Mouse (Mus musculus) urinary bladder, postnatal 10 days (tissue): ENCODE measurements around the gene Slc16a11.
A peak's percentile ranks its signal among the peaks of the same experiment; 100 is the strongest.

Experiments
- DNase-seq: peaks from one replicate; pipeline ENCODE4 v3.0.0; 2022; ENCODE audit warnings: low spot score

Slc16a11 gene

DNA sequence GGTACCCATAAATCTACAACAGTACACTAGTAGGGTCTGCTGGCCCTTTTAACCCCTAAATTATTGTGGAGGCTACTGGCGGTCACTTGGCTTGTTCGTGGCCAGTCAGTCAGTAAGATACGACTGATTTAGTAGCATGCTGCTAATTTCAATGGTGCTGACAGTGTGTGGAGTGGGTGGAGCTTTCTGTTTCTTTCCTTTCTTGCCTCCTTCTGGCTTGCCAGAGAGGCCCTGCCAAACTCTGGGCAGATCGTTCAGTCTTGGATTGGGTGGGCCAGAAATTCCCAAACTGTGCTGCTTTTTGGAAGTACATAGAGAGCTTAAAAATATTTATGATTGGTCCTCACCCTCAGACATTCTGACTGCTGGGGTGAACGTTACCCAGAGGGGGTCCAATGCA, 14.6 kb downstream of the Slc16a11 start:
- no peak for DNase-seq

DNA sequence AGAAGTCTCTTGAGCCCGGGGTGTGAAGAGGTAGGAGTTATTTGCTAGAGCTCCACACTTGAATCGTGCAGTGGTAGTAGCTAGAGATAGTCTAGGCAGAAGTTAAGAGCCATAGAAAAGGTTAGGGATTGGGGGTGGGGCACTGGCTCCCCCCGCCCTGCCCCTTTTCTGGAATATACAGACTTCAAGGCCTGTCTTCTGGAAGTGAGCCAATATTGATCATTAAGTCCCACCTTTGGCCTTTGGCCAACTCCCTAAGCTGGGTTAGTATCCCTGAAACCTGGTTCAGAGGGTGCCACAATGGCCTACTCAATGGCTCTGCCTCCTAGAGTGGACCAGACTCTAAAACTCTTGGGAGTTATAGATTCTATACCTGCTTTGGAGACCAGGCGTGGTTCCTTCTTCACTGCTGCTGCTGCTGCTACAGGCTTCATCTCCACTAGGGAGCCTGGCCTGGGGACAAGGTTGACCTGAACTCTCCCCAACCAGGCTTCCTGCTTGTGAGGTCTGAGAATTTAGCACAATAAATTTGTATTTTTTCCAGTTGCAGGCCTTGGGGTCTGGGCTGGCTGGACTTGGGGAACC, 15.2 kb downstream of the Slc16a11 start:
- no peak for DNase-seq

DNA sequence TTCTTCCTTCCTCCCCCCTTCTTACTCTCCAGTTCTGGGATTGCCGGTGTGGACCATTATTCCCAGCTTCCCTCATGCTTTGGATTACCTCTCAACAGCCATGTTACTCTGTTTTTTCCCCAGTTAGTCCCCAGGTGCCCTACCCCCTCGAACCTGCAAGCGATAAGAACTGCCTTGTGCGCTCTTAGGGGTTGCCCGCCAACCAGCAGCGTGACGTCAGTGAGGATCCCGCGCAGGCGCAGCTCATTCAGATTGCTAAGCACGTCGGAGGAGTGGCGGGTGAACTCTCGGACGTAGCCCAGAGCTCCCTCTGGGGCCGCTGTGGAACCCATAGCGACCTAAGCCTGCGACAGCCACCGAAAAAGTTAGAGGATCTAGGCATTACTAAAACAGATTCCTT, 16.3 kb downstream of the Slc16a11 start:
- DNase-seq, result no peak

DNA sequence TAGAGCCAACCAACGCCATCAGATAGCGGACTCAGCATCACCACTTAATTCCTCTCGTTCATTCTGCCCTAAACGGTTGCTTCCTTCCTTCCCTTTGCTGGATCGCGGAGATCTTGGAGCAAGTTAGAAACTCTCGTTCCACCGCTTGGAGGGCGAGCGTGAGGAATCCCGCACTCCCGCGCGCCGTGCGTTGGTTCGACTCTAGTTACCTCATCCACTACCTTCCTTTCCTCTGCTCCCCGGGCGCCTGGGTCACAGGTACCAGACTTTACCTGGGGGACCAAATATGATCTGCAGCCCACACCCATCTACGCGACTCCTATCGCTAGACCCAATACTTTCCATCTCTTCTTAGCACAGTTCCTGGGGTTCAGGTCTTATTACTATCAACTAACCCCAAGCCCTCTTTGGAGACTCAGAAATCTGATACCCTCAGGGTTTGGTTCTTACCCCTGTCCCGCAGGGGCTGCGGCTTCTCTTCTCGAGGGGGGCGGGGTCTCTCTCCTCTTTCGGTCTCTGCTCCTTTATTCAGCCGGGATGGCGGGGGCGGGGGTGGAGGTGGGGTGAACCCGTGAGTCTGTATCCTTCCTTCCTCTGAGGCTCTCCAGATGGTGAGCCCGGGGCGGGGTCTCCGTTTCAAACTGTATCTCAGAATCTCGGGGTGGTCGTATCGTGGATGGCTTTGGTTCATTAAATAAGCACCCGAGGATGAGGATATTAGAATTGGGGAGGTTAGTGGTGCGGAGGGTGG, 16.9 kb downstream of the Slc16a11 start, which contains the start of gene Bcl6b:
Gene Bcl6b, minus strand, starts transcription at position 539 of the 751 bp plus-strand sequence.
- no peak for DNase-seq

DNA sequence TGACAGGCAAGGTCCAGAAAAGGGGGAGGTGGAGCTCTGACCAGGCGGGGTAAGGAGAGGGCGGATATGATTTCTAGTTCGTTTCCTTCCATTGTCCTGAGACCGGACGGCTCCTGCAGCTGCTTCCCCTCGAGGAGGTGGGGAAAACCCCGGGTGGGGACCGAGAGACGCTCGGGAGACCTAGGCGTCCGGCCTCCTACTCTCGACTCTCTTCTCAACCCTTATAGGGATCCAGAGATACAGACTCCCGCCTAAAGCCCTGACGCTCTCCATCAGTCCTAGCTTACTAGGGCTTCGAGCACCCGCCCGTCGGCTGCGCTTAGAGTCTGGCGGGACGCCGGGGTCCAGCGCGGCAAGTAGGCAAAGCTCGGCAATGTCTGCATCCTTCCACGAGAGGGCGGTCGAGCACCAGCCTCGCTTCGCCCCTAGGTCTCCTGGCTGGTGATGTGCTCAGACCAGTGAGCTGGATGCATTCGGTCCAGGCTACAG, 17.7 kb downstream of the Slc16a11 start:
- no peak for DNase-seq

DNA sequence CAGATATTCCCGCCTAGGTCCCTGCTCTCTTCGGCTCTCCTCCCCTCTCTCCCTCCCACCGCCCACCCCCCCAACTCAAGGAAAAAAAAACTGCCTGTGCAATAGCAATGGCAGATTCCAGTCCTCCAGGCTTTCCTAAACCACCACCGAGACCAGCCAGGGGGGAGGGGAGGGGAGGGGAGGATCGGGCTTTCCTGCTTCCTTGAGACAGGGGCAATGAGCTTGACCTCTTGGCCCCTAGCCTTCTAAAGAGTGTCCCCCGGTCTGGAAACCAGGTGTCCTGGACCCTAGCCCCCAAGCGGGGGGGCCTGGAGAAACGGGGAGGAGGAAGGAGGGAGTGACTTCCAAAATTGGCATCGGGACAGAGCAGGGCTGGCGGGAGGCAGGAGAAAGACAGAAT, 20.0 kb downstream of the Slc16a11 start:
- DNase-seq, result no peak

DNA sequence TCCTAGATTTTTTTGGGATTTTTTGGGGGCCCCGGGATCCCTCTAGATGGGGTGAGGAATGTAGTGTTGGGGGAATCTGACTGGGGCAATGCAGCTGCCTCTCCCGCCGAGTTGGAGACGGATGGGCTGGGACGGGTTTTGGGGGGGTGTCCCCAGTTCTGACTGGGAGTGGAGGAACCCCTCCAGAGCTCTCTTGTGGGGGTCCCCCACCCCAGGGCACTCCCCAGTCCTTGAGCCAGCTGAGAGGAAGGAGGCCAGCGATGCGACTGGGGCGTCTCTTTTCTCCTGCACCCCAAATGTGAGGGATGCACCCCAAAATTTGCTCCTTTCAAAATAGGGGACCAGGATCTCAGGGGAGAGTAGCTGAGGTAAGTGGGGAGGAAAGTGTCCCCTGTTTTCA, 20.5 kb downstream of the Slc16a11 start:
- no peak for DNase-seq

DNA sequence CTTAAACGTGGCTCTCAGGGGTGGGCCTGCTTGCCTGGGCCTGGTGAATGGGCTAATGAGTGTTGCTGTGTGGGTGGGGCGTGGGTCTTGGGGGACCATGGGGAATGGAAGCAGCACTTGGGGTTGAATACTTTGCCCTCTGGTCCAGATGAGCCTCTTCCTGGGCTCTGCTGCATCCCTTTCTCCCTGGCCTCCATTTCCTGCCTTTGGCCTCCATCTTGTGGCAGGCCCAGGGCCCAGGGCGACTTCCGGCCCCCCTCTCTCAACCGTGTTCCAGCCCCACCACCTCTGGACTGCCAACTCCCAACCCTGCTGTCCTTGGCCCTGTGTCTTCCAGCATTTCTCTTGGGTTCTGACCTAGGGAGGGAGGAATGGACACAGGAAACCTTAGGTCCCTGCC, 21.5 kb downstream of the Slc16a11 start:
- no peak for DNase-seq

DNA sequence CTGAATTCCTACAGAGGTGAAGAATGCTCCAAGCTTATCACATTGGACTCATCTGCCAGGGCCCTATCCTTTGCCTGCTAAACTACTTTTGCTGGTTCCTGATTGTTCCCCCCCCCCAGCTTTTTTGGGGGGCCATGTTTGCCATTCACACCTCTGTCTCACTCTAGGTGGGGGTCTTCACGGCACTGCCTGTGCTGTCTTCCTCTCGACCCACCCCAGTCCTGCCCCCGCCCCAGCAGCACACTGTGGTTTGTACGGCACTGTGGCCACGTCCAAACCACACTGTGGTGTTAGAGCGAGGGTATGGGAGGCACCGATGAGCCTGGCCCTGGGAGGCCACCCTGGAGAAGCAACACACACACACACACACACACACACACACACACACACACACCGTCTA, 21.9 kb downstream of the Slc16a11 start:
- no peak for DNase-seq

DNA sequence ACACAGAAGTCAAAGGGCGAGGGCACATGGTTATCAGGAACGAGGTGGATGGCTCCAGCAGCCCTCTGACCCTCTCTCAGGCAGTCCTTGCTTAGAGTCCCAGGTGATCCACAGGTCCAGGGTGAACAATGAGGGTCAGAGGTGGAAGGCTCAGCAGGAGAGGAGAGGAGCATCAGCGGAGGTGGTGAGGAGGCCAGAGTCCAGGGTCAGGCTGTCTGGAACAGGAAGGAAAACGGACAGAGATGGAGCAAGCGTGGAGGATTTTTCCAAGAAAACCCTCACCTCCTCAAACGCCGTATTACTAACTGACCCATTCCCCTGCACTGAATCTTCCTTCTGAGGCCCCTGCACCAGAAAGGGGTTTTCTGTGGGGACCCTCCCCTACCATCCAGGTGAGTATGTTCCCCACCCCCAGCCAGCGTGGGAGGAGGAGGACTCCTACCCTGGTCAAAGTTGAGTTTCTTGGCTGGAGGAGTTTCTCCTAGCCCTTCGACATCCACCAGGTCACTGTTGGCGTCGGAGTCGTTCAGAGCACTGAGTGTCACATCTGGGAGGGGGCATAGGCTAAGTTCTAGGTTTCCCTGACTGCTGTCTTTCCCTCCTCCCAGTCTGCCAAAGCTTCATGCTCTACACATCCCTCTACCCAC, 22.8 kb downstream of the Slc16a11 start:
- DNase-seq, result no peak

DNA sequence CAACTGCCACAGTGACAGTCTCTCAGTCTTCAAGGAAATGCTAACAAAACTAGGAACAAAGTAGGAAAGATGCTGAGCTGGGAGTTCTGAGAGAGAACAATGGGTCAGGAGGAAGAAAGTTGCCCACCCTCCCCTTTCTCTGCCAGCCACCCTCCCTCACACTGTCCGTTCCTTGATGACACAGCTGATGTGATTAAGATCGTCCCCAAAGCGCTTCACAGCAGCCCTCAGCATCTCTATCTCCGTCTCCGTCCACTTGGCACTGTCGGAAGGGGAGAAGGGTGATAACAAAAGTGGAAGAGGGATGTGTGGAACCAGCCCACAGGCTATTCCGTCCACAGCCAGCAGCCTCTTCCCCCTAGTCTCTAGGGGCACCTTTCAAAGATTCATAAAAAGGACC, 24.2 kb downstream of the Slc16a11 start:
- DNase-seq, result no peak

DNA sequence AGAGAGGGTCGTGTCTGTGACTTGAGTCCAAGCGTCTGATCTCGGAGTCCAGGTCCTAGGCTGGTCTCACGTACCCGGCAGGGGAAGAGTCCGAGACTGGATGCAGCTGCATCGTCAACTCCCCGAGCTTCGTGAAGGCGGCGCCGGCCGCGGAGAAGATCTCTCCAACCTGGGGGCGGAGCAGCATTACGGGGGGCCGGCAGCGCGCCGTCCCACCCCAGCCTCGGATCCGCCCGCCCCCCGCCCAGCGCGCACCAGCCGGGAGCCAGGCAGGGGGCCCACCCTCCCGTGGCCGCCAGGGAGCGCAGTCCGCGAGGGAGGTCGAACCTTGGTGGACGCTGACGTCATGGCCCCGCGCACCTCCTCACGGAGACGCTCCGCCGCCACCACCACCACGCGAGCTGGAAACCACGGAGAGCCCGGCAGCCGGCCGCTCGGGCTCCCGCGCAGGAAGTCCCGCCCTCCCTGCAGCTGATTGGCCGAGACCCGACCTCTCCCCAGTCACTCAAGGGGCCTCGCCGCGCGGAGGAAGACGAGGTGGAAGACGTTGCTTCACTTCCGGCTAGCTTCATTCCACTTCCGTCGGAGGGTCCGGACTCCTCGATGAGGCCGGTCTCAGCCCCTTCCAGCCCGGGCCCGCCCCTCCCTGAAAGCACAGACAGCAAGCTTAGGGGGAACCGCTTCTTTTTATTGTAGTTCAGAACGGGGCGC, 25.1 kb downstream of the Slc16a11 start, which contains the start of gene 0610010K14Rik:
Gene 0610010K14Rik, minus strand, starts transcription at position 458 of the 711 bp plus-strand sequence.
- peak; percentile 95 for DNase-seq

DNA sequence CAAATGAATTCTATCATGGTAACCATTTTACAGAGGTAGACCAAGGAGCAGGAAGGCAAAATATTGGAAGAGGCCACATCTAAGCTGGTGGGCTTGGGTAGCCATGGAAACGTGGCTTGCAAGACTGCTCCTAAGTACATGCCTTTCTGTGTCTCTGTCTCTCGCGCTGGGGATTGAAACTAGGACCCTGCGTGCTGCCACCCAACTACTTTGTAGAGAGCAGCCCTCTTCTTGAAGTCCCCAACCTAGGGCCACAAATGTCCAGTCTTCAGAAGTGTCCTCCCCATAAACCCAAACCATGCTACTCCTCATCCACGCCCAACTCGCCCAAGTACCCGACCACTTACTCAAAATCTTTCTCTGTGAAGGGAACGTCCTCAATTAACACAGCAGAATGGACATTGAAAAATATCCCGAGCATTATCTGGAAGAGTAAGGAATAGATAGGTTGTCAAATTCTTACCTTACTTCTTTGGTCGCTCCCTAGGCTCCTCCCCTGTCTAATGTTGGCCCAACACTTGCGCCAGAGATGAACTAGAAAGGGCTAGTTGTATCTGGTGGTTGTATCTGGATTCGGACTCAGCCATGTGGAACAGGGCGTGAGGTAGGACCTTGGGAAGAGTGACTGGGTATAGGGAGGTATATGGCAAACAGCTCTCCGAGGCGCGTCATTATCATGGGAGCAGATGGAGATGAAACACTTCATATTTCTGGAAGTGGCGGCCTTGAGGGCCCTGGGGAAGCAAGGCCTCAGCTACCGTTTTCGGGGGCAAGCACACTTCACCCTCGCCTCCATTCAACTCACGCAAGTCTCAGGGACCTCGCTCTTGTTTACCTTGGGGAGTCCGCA, 26.3 kb downstream of the Slc16a11 start:
- no peak for DNase-seq

DNA sequence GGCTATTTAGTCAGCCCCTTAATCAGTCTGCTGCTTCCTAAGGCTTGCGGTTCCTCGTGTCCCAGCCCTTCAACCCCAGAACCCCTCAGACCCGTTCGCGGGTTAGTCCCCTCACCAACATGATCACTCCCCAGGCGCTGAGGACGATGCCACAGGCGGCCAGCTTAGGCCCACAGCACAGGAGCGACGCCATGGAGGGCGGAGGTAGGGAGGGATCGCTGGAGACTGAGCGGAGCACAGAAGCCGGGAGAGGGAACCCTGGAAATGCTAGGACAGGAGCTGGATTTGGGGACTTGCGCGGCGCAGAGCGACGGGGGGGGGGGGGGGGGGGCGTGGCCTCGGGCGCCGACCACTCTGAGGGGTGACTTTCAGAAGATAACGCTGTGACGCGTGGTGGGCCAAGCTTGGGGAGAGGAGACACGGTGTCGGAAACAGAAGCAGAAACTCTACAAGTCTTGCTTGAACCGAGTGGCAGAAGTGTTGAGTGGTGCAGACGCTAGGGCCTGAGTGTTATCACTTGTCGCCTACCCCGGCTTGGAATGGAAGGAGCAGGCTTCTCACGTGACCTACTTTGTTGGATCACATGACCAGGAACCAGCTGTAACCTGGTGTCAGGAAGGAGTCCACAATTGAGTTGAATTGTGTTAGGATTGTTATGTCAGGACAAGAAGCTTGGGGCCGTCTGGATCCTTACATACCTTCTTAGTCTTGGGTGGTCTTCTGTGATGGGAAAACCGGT, 27.2 kb downstream of the Slc16a11 start, which contains the start of the genes Gm21988 and Rnasek:
Gene Gm21988, minus strand, starts transcription at position 290 of the 739 bp plus-strand sequence.
Gene Rnasek, minus strand, starts transcription at position 302 of the 739 bp plus-strand sequence.
- no peak for DNase-seq

DNA sequence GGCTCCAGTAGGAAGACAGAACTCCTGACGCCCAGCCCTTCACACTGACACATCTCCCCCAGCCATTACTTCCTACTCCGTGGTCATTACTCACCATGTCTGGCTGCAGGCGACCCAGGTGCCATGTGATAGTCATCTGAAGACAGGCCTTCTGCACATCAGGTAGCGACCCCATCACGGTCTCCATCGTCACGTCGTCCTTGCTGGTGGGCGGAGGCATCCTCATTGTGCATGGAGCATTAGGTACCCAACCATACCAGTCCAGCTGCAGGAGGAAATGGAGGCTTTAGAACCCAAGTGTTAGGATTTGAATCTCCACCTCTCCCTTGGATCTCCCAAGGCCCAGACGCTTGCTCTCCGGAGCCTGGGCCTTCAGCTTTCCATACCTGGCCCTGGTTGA, 30.0 kb downstream of the Slc16a11 start:
- DNase-seq, result no peak

DNA sequence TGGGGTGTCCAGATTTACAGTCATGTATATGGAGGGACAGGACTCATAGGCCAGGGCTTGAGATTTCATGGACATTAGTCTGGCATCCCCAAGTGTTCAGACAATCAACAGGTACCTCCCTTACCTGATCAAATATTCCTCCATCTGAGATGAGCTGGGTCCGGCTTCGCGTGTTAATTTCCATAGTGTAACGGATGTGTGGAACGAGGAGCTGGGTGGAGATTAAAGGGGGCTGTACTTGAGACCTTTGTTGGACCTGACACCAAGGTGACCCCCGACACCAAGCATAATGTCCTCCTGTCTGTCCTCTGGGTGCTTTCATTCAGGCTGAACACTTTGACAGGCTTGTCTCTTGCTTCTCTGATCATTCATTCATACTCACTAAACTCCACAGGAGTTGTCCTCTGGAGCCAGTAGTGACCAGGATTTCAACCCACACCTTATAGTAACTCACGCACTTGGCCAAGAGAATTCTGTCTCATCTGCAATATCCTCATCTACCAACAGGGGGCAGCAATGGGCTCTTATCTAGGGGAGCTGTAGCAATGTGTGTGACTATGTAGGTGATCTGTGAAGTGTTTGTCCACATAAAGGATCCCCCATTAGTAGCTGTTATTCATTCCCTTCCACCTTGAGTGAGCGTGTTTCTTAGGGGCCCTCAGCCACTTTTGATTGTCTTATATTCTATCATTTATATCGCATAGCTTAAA, 34.7 kb downstream of the Slc16a11 start:
- DNase-seq, result no peak

DNA sequence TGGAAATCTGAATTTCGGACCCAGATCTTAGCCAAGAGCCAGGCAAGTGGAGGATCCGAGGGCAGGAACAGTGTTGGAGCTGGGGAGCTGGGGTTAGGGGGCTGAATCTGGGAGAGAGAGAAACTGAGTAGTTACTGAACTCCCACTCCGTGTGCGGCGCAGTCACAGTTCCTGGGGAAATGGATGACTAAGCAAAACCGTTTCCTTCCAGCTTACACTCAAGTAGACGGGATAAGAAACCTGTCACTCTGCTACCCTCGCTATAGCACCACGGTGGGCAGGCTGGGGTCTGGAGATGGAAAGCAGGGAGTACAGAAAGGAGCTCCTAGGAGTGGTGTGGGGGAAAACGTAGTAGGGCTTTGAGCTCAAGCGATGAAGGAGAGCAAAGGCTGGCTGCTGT, 37.6 kb downstream of the Slc16a11 start:
- DNase-seq, result no peak

DNA sequence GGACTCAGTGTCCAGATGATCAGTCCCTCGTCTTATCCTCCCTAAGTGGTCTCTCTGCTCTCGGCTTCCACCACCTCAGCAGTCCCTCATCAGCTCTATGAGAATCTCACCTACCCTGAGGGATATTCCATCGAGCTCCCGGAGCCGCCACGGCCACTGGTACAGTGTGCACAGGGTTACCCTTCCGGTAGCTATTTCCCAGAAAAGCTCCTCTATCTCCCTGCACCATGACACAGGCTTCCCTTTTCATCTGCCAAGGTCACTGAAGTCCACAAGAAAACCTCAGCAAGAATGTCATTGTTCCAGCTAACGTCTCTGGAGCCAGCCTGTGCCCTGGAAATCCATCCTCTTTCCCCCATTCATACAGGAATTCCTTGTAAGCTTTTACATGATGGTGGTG, 39.3 kb downstream of the Slc16a11 start:
- DNase-seq, result no peak

DNA sequence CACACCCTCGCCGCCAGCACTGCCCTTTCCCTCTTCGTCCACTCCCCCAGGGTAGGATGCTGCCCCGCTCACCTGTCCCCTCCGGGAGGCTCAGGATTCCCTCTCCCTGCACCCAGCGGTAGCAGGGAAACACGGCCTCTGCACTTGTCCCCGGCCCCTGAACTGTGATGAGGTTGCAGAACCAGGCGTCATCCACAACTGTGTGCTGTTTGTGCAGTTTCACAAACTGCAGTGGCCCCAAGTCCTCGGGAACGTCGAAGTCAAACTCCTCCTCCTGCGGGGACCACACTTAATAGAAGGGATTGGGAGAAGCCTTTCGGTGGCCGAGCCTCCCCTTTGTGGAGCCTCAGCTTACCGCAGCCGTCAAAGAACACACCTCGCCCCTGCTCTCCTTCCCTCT, 41.8 kb downstream of the Slc16a11 start:
- DNase-seq, result no peak

DNA sequence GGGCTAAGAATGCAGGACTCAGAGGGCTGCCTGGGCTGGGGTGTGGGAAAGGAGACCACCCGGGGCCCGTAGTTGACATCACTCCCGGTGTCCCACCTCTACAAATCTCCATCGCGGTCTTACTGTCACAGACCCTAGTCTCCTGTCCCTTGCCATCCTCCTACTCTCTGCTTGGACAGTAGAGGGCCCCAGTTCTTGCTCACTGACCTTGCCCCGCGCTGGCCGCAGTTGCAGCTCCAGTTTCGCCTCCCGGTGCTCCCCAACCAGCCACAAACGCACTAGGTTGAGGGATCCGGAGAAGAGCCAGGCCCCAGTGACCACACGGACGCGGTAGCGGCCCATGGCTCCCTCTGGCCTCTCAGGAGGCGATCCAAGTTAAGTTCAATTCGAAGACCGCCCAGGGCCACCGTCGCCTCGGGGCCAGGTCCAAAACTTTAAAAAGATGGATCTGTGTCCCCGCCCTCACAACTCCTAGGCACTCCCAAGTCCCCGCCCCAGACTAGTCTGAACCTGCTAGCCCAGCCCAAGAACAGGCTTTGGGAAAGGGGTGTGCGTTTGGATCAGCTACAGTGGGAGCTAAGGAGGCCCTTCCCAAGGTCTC, 42.5 kb downstream of the Slc16a11 start, which contains the start of gene Alox12:
Gene Alox12, minus strand, starts transcription at position 423 of the 601 bp plus-strand sequence.
- DNase-seq, result no peak
